Mouse (Mus musculus) spleen, adult 2 months (tissue): ENCODE data around the gene Mlh3. TPM values are rescaled to one million over a fixed set of nuclear protein-coding genes. Genes with fewer than 3 reads are reported as not detected.

ENCODE experiments used
- DNase-seq, 2 experiments: peaks; one replicate each; pipeline versions ENCODE4 v3.0.0 to v3.0.0-alpha.2; 2012 to 2021; ENCODE audit warnings: low spot score in 2 of 2, low read depth in 1 of 2
- H3K27ac ChIP-seq: fragments of 200-500 bp; 2 replicates; pipeline ENCODE4 v1.5.1; 2012; ENCODE audit warnings: low read length, inconsistent platforms; ENCODE audit not compliant: insufficient read depth
- H3K27me3 ChIP-seq: fragments of 200-500 bp; 2 replicates; pipeline ENCODE4 v1.6.1; 2012; ENCODE audit warnings: mild to moderate bottlenecking, moderate library complexity, low read length, inconsistent platforms; ENCODE audit not compliant: control insufficient read depth, insufficient read depth
- H3K36me3 ChIP-seq: fragments of 200-500 bp; 2 replicates; pipeline ENCODE4 v1.6.1; 2012; ENCODE audit warnings: mild to moderate bottlenecking, low read length, inconsistent platforms; ENCODE audit not compliant: control insufficient read depth, insufficient read depth
- H3K4me1 ChIP-seq: fragments of 200-500 bp; 2 replicates; pipeline ENCODE4 v1.6.1; 2011; ENCODE audit warnings: inconsistent platforms; ENCODE audit not compliant: control insufficient read depth, insufficient read depth, insufficient read length
- H3K4me3 ChIP-seq: fragments of 200-500 bp; 2 replicates; pipeline ENCODE4 v1.5.1; 2011; ENCODE audit warnings: mild to moderate bottlenecking, inconsistent platforms; ENCODE audit not compliant: insufficient read depth, insufficient read length; ENCODE audit errors: extremely low read depth
- CTCF ChIP-seq: fragments of 200-500 bp; IDR thresholded peaks from 2 replicates; pipeline ENCODE4 v1.5.1; 2011; ENCODE audit warnings: mild to moderate bottlenecking, inconsistent platforms; ENCODE audit not compliant: insufficient read depth, insufficient read length, insufficient replicate concordance; ENCODE audit errors: extremely low read depth
- POLR2A ChIP-seq: fragments of 200-500 bp; IDR thresholded peaks from 2 replicates; pipeline ENCODE4 v1.6.1; 2011; ENCODE audit warnings: low read depth, low read length, inconsistent platforms
- WGBS: fragments of 180-500 bp; shearing (Covaris S2); methylation state at CpG from one replicate; pipeline ENCODE4 v1.1.7; 2018; 5-methylcytosine and 5-hydroxymethylcytosine counted together
- polyA plus RNA-seq: library from polyadenylated mRNA; depleted of rRNA; stranded (reverse); fragments of >200 nt; gene quantifications from 2 replicates; pipeline ENCODE4 v1.2.3, GENCODE M21; 2012; rRNA removed

Gene Mlh3
- polyA plus RNA-seq, 1 experiment: 2.9 TPM

GRCm38 (mm10) chr12:85193146-85193545 is 77.3 kb downstream of the Mlh3 start:
- no peaks in the 10 kb centered on the region for H3K27me3 ChIP-seq
- H3K4me1 ChIP-seq: peaks cover 9% of the 10 kb centered on the region
- H3K4me3 ChIP-seq: no peak overlapping the region
- H3K36me3 ChIP-seq: no peaks in the 10 kb centered on the region
- DNase-seq: no peak
- WGBS: 66% methylated on average over 10 of the region's 10 CpGs
- TF ChIP-seq CTCF (no peak), POLR2A (no peak)
- no peak overlapping the region for H3K27ac ChIP-seq

- Histone ChIP-seq H3K27ac (no peak overlapping the region), H3K4me1 (peaks cover 9% of the 10 kb centered on the region), H3K27me3 (no peaks in the 10 kb centered on the region), H3K36me3 (no peaks in the 10 kb centered on the region), H3K4me3 (no peak overlapping the region)
- no peak for TF ChIP-seq CTCF
- no peak for TF ChIP-seq POLR2A
- peak in 1 of 2 experiments; percentile 24 for DNase-seq
- 12% methylated on average over 18 of the region's 19 CpGs for WGBS
Observed at GRCm38 (mm10) chr12:85192461-85193108, 77.8 kb downstream of the Mlh3 start.

GRCm38 (mm10) chr12:85190290-85190689 is 80.1 kb downstream of the Mlh3 start:
- no peak overlapping the region for H3K4me3 ChIP-seq
- WGBS: 84% methylated on average over 7 of the region's 7 CpGs

GRCm38 (mm10) chr12:85186361-85186760 is 84.0 kb downstream of the Mlh3 start:
- 84% methylated on average over 7 of the region's 7 CpGs for WGBS
- no peak for DNase-seq

More at GRCm38 (mm10) chr12:85190290-85190689, 80.1 kb downstream of the Mlh3 start:
- no peak for TF ChIP-seq POLR2A
- Histone ChIP-seq H3K27me3 (no peaks in the 10 kb centered on the region), H3K36me3 (no peaks in the 10 kb centered on the region), H3K4me1 (peaks cover 9% of the 10 kb centered on the region), H3K27ac (no peak overlapping the region)
- DNase-seq: no peak

GRCm38 (mm10) chr12:85185810-85186209 is 84.6 kb downstream of the Mlh3 start:
- WGBS: 89% methylated on average over 8 of the region's 8 CpGs

More at GRCm38 (mm10) chr12:85186361-85186760, 84.0 kb downstream of the Mlh3 start:
- H3K27ac ChIP-seq: no peak overlapping the region
- no peaks in the 10 kb centered on the region for H3K27me3 ChIP-seq
- H3K4me3 ChIP-seq: no peak overlapping the region
- H3K36me3 ChIP-seq: no peaks in the 10 kb centered on the region
- TF ChIP-seq POLR2A (no peak), CTCF (no peak)
- peaks cover 7% of the 10 kb centered on the region; the same call in 1 of the 2 replicates for H3K4me1 ChIP-seq

More at GRCm38 (mm10) chr12:85185810-85186209, 84.6 kb downstream of the Mlh3 start:
- no peaks in the 10 kb centered on the region for H3K27me3 ChIP-seq
- no peak for DNase-seq
- H3K4me1 ChIP-seq: peaks cover 7% of the 10 kb centered on the region; the same call in 1 of the 2 replicates
- TF ChIP-seq CTCF (no peak), POLR2A (no peak)
- no peaks in the 10 kb centered on the region for H3K36me3 ChIP-seq
- no peak overlapping the region for H3K27ac ChIP-seq
- H3K4me3 ChIP-seq: no peak overlapping the region

Other genes starting within 250 kb of the Mlh3 start
- gene Prox2, start 159.8 kb downstream of the Mlh3 start, polyA plus RNA-seq: 1.8 and 2.6 TPM in 2 replicates
- 49.5 and 54.6 TPM in 2 replicates for gene Dlst, start 159.8 kb downstream of the Mlh3 start, polyA plus RNA-seq
- 0.53 and 0.63 TPM in 2 replicates for gene Rps6kl1, start 119.3 kb downstream of the Mlh3 start, polyA plus RNA-seq
- gene Pgf, start 92.8 kb downstream of the Mlh3 start, polyA plus RNA-seq: 0.46 and 0.84 TPM in 2 replicates
- 90.6 and 110 TPM in 2 replicates for gene Eif2b2, start 51.1 kb downstream of the Mlh3 start, polyA plus RNA-seq
- gene Acyp1, start 17.8 kb upstream of the Mlh3 start, polyA plus RNA-seq: 3.4 and 3.9 TPM in 2 replicates
- gene Zc2hc1c, start 18.0 kb upstream of the Mlh3 start, polyA plus RNA-seq: 0.28 and 0.33 TPM in 2 replicates
- 18.7 and 20.2 TPM in 2 replicates for gene Nek9, start 68.8 kb upstream of the Mlh3 start, polyA plus RNA-seq
- gene Tmed10, start 104.2 kb upstream of the Mlh3 start, polyA plus RNA-seq: 93.3 and 133 TPM in 2 replicates
- 9.4 and 9.7 TPM in 2 replicates for gene Fos, start 203.3 kb upstream of the Mlh3 start, polyA plus RNA-seq